Mouse (Mus musculus) WW6 (cell line): ENCODE data around the gene 2610507B11Rik.

ENCODE experiments used
- DNase-seq: peaks from one replicate; pipeline ENCODE4 v3.0.0-alpha.2; 2013; ENCODE audit warnings: low read depth, low spot score

Gene 2610507B11Rik

GRCm38 (mm10) chr11:78279586-78279985, 18.0 kb downstream of the 2610507B11Rik start:
- no peak for DNase-seq

GRCm38 (mm10) chr11:78289146-78289763, 27.7 kb downstream of the 2610507B11Rik start:
- DNase-seq = no peak

- no peak for DNase-seq
Measured at GRCm38 (mm10) chr11:78290654-78291053, 29.1 kb downstream of the 2610507B11Rik start, which contains the start of gene BC030499. BC030499 (plus strand) TSS chr11:78290841.

- no peak for DNase-seq
Measured at GRCm38 (mm10) chr11:78294585-78294984, 33.0 kb downstream of the 2610507B11Rik start.

- no peak for DNase-seq
Measured at GRCm38 (mm10) chr11:78300917-78301316, 39.4 kb downstream of the 2610507B11Rik start.

- peak; percentile 80 for DNase-seq
Measured at GRCm38 (mm10) chr11:78301357-78302084, 40.0 kb downstream of the 2610507B11Rik start, which contains the start of gene Spag5. Spag5 (plus strand) TSS chr11:78301529.

GRCm38 (mm10) chr11:78305272-78305671, 43.7 kb downstream of the 2610507B11Rik start:
- no peak for DNase-seq

GRCm38 (mm10) chr11:78310861-78311511, 49.4 kb downstream of the 2610507B11Rik start:
- DNase-seq = no peak

- DNase-seq = no peak
Measured at GRCm38 (mm10) chr11:78313662-78314061, 52.1 kb downstream of the 2610507B11Rik start.

GRCm38 (mm10) chr11:78318411-78318810, 56.9 kb downstream of the 2610507B11Rik start:
- DNase-seq = no peak

- no peak for DNase-seq
Measured at GRCm38 (mm10) chr11:78322076-78322831, 60.7 kb downstream of the 2610507B11Rik start.

GRCm38 (mm10) chr11:78322860-78323259, 61.3 kb downstream of the 2610507B11Rik start, which contains the start of gene Aldoc:
Aldoc (plus strand) TSS chr11:78322968.
- peak; percentile 91 for DNase-seq

- DNase-seq = no peak
Measured at GRCm38 (mm10) chr11:78324000-78324785, 62.6 kb downstream of the 2610507B11Rik start.

GRCm38 (mm10) chr11:78324965-78325364, 63.4 kb downstream of the 2610507B11Rik start:
- no peak for DNase-seq

GRCm38 (mm10) chr11:78327215-78327614, 65.7 kb downstream of the 2610507B11Rik start:
- DNase-seq = no peak

GRCm38 (mm10) chr11:78327634-78328511, 66.3 kb downstream of the 2610507B11Rik start, which contains the start of gene Pigs:
Pigs (plus strand) TSS chr11:78328415.
- peak; percentile 98 for DNase-seq

GRCm38 (mm10) chr11:78328512-78329056, 67.0 kb downstream of the 2610507B11Rik start:
- DNase-seq = no peak

- DNase-seq = no peak
Measured at GRCm38 (mm10) chr11:78332676-78333075, 71.1 kb downstream of the 2610507B11Rik start.

GRCm38 (mm10) chr11:78333992-78334391, 72.4 kb downstream of the 2610507B11Rik start:
- DNase-seq = no peak
